Mouse (Mus musculus) myocyte (in vitro differentiated cells): ENCODE data around the gene Crocc. TPM values are rescaled to one million over a fixed set of nuclear protein-coding genes. Genes with fewer than 3 reads are reported as not detected.

Source experiments
- H3K27me3 ChIP-seq: one replicate; pipeline ENCODE4 v1.6.1; 2011; ENCODE audit not compliant: control insufficient read depth, insufficient read depth, insufficient read length
- H3K36me3 ChIP-seq: one replicate; pipeline ENCODE4 v1.6.1; 2011; ENCODE audit not compliant: control insufficient read depth, insufficient read depth
- H3K4me2 ChIP-seq: one replicate; pipeline ENCODE4 v1.6.1; 2011; ENCODE audit warnings: low read depth, control low read depth
- H3K4me3 ChIP-seq: one replicate; pipeline ENCODE4 v1.5.1; 2011; ENCODE audit warnings: mild to moderate bottlenecking, control low read depth, moderate library complexity
- H3K79me2 ChIP-seq: one replicate; pipeline ENCODE4 v1.6.1; 2011; ENCODE audit not compliant: control insufficient read depth, insufficient read depth
- H3ac ChIP-seq: one replicate; pipeline ENCODE4 v1.6.1; 2011; ENCODE audit not compliant: control insufficient read depth, insufficient read length
- CEBPB ChIP-seq: IDR thresholded peaks from 2 replicates; pipeline ENCODE4 v1.6.1; 2011; ENCODE audit warnings: mild to moderate bottlenecking, moderate library complexity; ENCODE audit not compliant: poor library complexity, insufficient read depth, severe bottlenecking
- E2F4 ChIP-seq: IDR thresholded peaks from one replicate; pipeline ENCODE4 v1.6.1; 2011; ENCODE audit warnings: mild to moderate bottlenecking, control low read depth, moderate library complexity; ENCODE audit not compliant: insufficient read depth
- MAX ChIP-seq: IDR thresholded peaks from one replicate; pipeline ENCODE4 v1.6.1; 2011; ENCODE audit warnings: low read depth, mild to moderate bottlenecking, control low read depth
- MYOD1 ChIP-seq, 3 experiments: IDR thresholded peaks; one replicate each; pipeline ENCODE4 v1.6.1; 2011; ENCODE audit warnings: control low read depth in 2 of 3, low read depth in 2 of 3, mild to moderate bottlenecking in 2 of 3, moderate library complexity in 1 of 3; ENCODE audit not compliant: insufficient read length in 2 of 3, control insufficient read depth in 1 of 3
- MYOG ChIP-seq, 3 experiments: IDR thresholded peaks; one replicate each; pipeline ENCODE4 v1.6.1; 2011; ENCODE audit warnings: control low read depth in 2 of 3, low read depth in 2 of 3, mild to moderate bottlenecking in 2 of 3; ENCODE audit not compliant: insufficient read length in 2 of 3, control insufficient read depth in 1 of 3, insufficient read depth in 1 of 3
- POLR2A ChIP-seq: IDR thresholded peaks from one replicate; pipeline ENCODE4 v1.6.1; 2011; ENCODE audit warnings: low read depth, mild to moderate bottlenecking, control low read depth, moderate library complexity; ENCODE audit not compliant: insufficient read length
- POLR2AphosphoS2 ChIP-seq: IDR thresholded peaks from one replicate; pipeline ENCODE4 v1.6.1; 2011; ENCODE audit warnings: low read depth, control low read depth; ENCODE audit not compliant: insufficient read length
- REST ChIP-seq: IDR thresholded peaks from one replicate; pipeline ENCODE4 v1.6.1; 2011; ENCODE audit warnings: mild to moderate bottlenecking, control low read depth, moderate library complexity; ENCODE audit not compliant: insufficient read depth, insufficient read length
- SRF ChIP-seq: IDR thresholded peaks from one replicate; pipeline ENCODE4 v1.6.1; 2011; ENCODE audit warnings: low read depth; ENCODE audit not compliant: control insufficient read depth, insufficient read length
- TCF12 ChIP-seq: IDR thresholded peaks from one replicate; pipeline ENCODE4 v1.6.1; 2011; ENCODE audit warnings: mild to moderate bottlenecking, control low read depth; ENCODE audit not compliant: poor library complexity, insufficient read depth, severe bottlenecking
- TCF3 ChIP-seq: IDR thresholded peaks from one replicate; pipeline ENCODE4 v1.6.1; 2011; ENCODE audit warnings: low read depth, control low read depth; ENCODE audit not compliant: insufficient read length
- USF1 ChIP-seq: IDR thresholded peaks from one replicate; pipeline ENCODE4 v1.6.1; 2011; ENCODE audit warnings: low read depth, mild to moderate bottlenecking, control low read depth, moderate library complexity
- polyA plus RNA-seq: library from polyadenylated mRNA; unstranded; fragments of >200 nt; fragmentation: generic; extraction: Trizol; gene quantifications from one replicate; pipeline ENCODE4 v1.2.1, GENCODE M21; 2012; ENCODE audit warnings: missing spikeins

Crocc gene
- polyA plus RNA-seq, 1 experiment, result 3.9 TPM

- TF ChIP-seq E2F4, result no peak
- no peak for TF ChIP-seq POLR2A
- TF ChIP-seq REST, result no peak
- TF ChIP-seq CEBPB, result no peak
- no peak for TF ChIP-seq MYOG (IDR thresholded peaks at IDR 0.05; ENCODE audit: control insufficient read depth in 1 of 3, insufficient read depth in 1 of 3, insufficient read length in 2 of 3, low read depth in 2 of 3)
- no peak for TF ChIP-seq MYOD1 (IDR thresholded peaks at IDR 0.05; ENCODE audit: control insufficient read depth in 1 of 3, insufficient read length in 2 of 3, low read depth in 2 of 3)
- TF ChIP-seq TCF3, result no peak
- no peak for TF ChIP-seq USF1
- no peak for TF ChIP-seq TCF12
- TF ChIP-seq SRF, result no peak
- TF ChIP-seq POLR2AphosphoS2, result no peak
- TF ChIP-seq MAX, result no peak
- Histone ChIP-seq H3K4me2 (no peak overlapping the region), H3K4me3 (no peak overlapping the region), H3ac (no peak overlapping the region), H3K27me3 (peaks cover 8% of the 10 kb centered on the region), H3K36me3 (peaks cover 1% of the 10 kb centered on the region), H3K79me2 (no peaks in the 10 kb centered on the region)
These were observed 78.7 kb downstream of the Crocc start for GRCm38 (mm10) chr4:140981605-140982004.

GRCm38 (mm10) chr4:140977886-140978692 is 82.3 kb downstream of the Crocc start:
- Histone ChIP-seq H3K79me2 (no peaks in the 10 kb centered on the region), H3ac (no peak overlapping the region), H3K27me3 (no peaks in the 10 kb centered on the region), H3K36me3 (peaks cover 16% of the 10 kb centered on the region), H3K4me3 (no peak overlapping the region), H3K4me2 (no peak overlapping the region)
- TF ChIP-seq REST, result no peak
- no peak for TF ChIP-seq MAX
- TF ChIP-seq E2F4, result no peak
- TF ChIP-seq POLR2AphosphoS2, result peak; percentile 32
- no peak for TF ChIP-seq MYOD1 (IDR thresholded peaks at IDR 0.05; ENCODE audit: control insufficient read depth in 1 of 3, insufficient read length in 2 of 3, low read depth in 2 of 3)
- TF ChIP-seq TCF12, result no peak
- no peak for TF ChIP-seq CEBPB
- TF ChIP-seq POLR2A, result peak; percentile 19
- TF ChIP-seq TCF3, result no peak

GRCm38 (mm10) chr4:140977278-140977677 is 83.1 kb downstream of the Crocc start:
- H3K4me3 ChIP-seq, result no peak overlapping the region
- peaks cover 19% of the 10 kb centered on the region for H3K36me3 ChIP-seq
- no peak overlapping the region for H3ac ChIP-seq
- H3K79me2 ChIP-seq, result no peaks in the 10 kb centered on the region
- no peaks in the 10 kb centered on the region for H3K27me3 ChIP-seq
- no peak overlapping the region for H3K4me2 ChIP-seq
- TF ChIP-seq E2F4, result no peak
- TF ChIP-seq MYOD1 (IDR thresholded peaks at IDR 0.05; ENCODE audit: control insufficient read depth in 1 of 3, insufficient read length in 2 of 3, low read depth in 2 of 3), result no peak
- TF ChIP-seq MYOG (IDR thresholded peaks at IDR 0.05; ENCODE audit: control insufficient read depth in 1 of 3, insufficient read depth in 1 of 3, insufficient read length in 2 of 3, low read depth in 2 of 3), result no peak
- no peak for TF ChIP-seq CEBPB
- no peak for TF ChIP-seq POLR2AphosphoS2
- TF ChIP-seq REST, result no peak
- no peak for TF ChIP-seq MAX
- TF ChIP-seq USF1, result no peak
- no peak for TF ChIP-seq SRF
- TF ChIP-seq POLR2A, result no peak
- TF ChIP-seq TCF3, result no peak
- TF ChIP-seq TCF12, result no peak

GRCm38 (mm10) chr4:140975356-140975755 is 85.0 kb downstream of the Crocc start:
- Histone ChIP-seq H3K79me2 (no peaks in the 10 kb centered on the region), H3K36me3 (peaks cover 19% of the 10 kb centered on the region)
- TF ChIP-seq MAX (no peak), CEBPB (no peak), SRF (no peak), E2F4 (no peak), REST (no peak)

GRCm38 (mm10) chr4:140974408-140974807 is 85.9 kb downstream of the Crocc start:
- H3K27me3 ChIP-seq, result no peaks in the 10 kb centered on the region
- TF ChIP-seq USF1, result no peak
- peak; percentile 1 for TF ChIP-seq POLR2AphosphoS2
- no peak for TF ChIP-seq CEBPB
- TF ChIP-seq TCF12, result no peak
- TF ChIP-seq POLR2A, result no peak
- no peak for TF ChIP-seq REST
- TF ChIP-seq MYOD1 (IDR thresholded peaks at IDR 0.05; ENCODE audit: control insufficient read depth in 1 of 3, insufficient read length in 2 of 3, low read depth in 2 of 3), result no peak

More at GRCm38 (mm10) chr4:140975356-140975755, 85.0 kb downstream of the Crocc start:
- Histone ChIP-seq H3K4me3 (no peak overlapping the region), H3K27me3 (no peaks in the 10 kb centered on the region), H3ac (no peak overlapping the region), H3K4me2 (no peak overlapping the region)

More at GRCm38 (mm10) chr4:140974408-140974807, 85.9 kb downstream of the Crocc start:
- Histone ChIP-seq H3K36me3 (peaks cover 19% of the 10 kb centered on the region), H3K4me2 (no peak overlapping the region), H3K4me3 (no peak overlapping the region), H3K79me2 (no peaks in the 10 kb centered on the region), H3ac (no peak overlapping the region)
